Mouse (Mus musculus) spleen, adult 2 months (tissue): ENCODE data around the gene Cacna1g. TPM values are rescaled to one million over a fixed set of nuclear protein-coding genes. Genes with fewer than 3 reads are reported as not detected.

Source experiments
- DNase-seq, 2 experiments: peaks; one replicate each; pipeline versions ENCODE4 v3.0.0 to v3.0.0-alpha.2; 2012 to 2021; ENCODE audit warnings: low spot score in 2 of 2, low read depth in 1 of 2
- H3K27ac ChIP-seq: fragments of 200-500 bp; 2 replicates; pipeline ENCODE4 v1.5.1; 2012; ENCODE audit warnings: low read length, inconsistent platforms; ENCODE audit not compliant: insufficient read depth
- H3K27me3 ChIP-seq: fragments of 200-500 bp; 2 replicates; pipeline ENCODE4 v1.6.1; 2012; ENCODE audit warnings: mild to moderate bottlenecking, moderate library complexity, low read length, inconsistent platforms; ENCODE audit not compliant: control insufficient read depth, insufficient read depth
- H3K36me3 ChIP-seq: fragments of 200-500 bp; 2 replicates; pipeline ENCODE4 v1.6.1; 2012; ENCODE audit warnings: mild to moderate bottlenecking, low read length, inconsistent platforms; ENCODE audit not compliant: control insufficient read depth, insufficient read depth
- H3K4me1 ChIP-seq: fragments of 200-500 bp; 2 replicates; pipeline ENCODE4 v1.6.1; 2011; ENCODE audit warnings: inconsistent platforms; ENCODE audit not compliant: control insufficient read depth, insufficient read depth, insufficient read length
- H3K4me3 ChIP-seq: fragments of 200-500 bp; 2 replicates; pipeline ENCODE4 v1.5.1; 2011; ENCODE audit warnings: mild to moderate bottlenecking, inconsistent platforms; ENCODE audit not compliant: insufficient read depth, insufficient read length; ENCODE audit errors: extremely low read depth
- CTCF ChIP-seq: fragments of 200-500 bp; IDR thresholded peaks from 2 replicates; pipeline ENCODE4 v1.5.1; 2011; ENCODE audit warnings: mild to moderate bottlenecking, inconsistent platforms; ENCODE audit not compliant: insufficient read depth, insufficient read length, insufficient replicate concordance; ENCODE audit errors: extremely low read depth
- POLR2A ChIP-seq: fragments of 200-500 bp; IDR thresholded peaks from 2 replicates; pipeline ENCODE4 v1.6.1; 2011; ENCODE audit warnings: low read depth, low read length, inconsistent platforms
- WGBS: fragments of 180-500 bp; shearing (Covaris S2); methylation state at CpG from one replicate; pipeline ENCODE4 v1.1.7; 2018; 5-methylcytosine and 5-hydroxymethylcytosine counted together
- polyA plus RNA-seq: library from polyadenylated mRNA; depleted of rRNA; stranded (reverse); fragments of >200 nt; gene quantifications from 2 replicates; pipeline ENCODE4 v1.2.3, GENCODE M21; 2012

Cacna1g gene
- polyA plus RNA-seq, 1 experiment = 12.0 TPM

DNA sequence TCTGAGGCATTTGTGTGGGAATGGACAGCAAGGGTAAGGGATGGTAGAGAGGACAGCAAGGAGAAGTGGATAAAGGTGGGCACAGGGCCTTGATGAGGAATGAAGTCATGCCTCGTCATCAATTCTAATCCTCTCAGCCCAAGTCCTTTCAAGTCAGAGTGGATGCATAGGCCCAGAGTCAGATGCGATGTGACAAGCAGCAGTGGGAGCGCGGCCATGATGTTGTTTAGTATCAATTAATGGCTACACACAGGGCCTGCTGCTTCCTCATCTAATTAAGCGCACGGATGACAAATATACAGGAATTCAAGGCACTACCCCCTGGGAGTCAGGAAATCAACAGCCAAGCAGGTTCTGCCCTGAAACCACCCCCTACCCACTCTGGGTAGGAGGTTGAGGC lies 33.6 kb downstream of the Cacna1g start:
- H3K27me3 ChIP-seq = no peaks in the 10 kb centered on the region

DNA sequence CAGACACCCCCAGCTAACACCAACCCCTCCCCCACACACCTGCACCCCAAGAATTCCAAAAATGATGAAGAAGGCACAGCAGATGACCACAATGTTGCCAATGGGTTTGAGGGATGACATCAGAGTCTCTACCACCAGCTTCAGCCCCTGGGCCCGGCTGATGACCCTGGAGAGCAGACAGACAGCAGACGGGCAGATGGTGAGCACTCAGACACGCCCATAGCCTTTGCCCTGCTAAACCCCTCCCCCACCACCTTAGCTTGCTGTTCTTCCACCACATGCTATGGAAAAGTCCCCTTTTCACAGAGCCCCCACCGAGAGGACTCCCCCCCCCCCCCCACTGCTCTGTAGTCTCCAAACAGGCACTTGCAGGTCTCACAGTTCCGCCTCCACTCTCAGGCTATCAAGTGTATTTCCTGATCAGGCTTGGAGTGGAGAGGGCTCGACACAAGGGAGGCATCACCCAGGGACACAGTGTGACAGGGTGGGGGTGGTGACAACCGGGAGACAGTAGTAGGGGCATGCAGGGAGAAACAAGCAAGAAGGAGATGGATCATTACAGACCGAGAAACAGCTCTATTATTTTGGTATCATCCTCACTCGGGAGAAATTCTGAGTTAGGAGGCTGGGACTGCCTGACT lies 44.9 kb downstream of the Cacna1g start:
- TF ChIP-seq CTCF = no peak
- TF ChIP-seq POLR2A = no peak
- DNase-seq = no peak
- 48% methylated on average over 9 of the region's 9 CpGs for WGBS
- no peak overlapping the region for H3K4me3 ChIP-seq
- no peaks in the 10 kb centered on the region for H3K4me1 ChIP-seq
- H3K27me3 ChIP-seq = no peaks in the 10 kb centered on the region
- H3K27ac ChIP-seq = no peak overlapping the region
- no peaks in the 10 kb centered on the region for H3K36me3 ChIP-seq

More for the DNA sequence above, 33.6 kb downstream of the Cacna1g start:
- 93% methylated on average over 6 of the region's 6 CpGs for WGBS
- no peak for DNase-seq
- H3K36me3 ChIP-seq = no peaks in the 10 kb centered on the region
- no peak overlapping the region for H3K27ac ChIP-seq
- H3K4me3 ChIP-seq = no peak overlapping the region
- TF ChIP-seq CTCF = no peak
- no peak for TF ChIP-seq POLR2A
- no peaks in the 10 kb centered on the region for H3K4me1 ChIP-seq

DNA sequence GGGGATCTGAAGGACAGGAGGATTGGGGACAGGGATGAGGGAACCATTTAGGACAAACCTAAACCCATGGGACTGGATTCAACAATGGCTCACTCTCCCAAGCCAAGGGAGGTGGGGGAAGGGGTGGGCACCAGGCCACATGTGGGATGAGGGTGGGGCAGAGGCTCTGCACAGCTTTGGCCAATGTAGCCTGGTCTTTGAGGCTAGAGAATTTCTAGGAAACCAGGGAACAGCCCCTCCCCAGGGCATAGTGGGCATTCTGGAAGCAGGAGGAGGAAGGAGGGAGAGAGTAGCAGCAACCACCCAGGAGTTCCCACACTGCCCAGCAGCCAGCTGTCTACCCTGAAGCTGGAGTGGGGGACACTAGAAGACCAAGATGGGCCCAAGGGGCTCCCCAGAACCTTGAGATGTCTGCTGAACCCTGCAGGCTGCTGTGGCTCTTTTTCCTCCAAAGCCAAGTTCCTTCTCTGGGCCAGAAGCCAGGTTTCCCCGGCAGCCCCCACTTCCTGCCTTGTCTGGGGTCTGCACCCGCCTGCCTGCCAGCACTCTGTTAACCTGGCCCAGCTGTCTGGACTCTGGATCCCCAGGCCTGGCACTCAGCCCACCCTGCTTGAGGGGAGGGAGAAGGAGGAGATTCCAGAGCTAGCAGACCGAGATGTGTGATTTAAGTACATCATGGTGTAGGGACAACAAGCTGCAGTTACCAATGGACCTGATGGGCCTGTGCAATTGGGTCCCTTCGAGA lies 45.7 kb downstream of the Cacna1g start:
- TF ChIP-seq POLR2A (no peak), CTCF (no peak)
- WGBS = 6% methylated on average over 4 of the region's 4 CpGs
- H3K36me3 ChIP-seq = no peaks in the 10 kb centered on the region
- H3K4me1 ChIP-seq = no peaks in the 10 kb centered on the region
- no peaks in the 10 kb centered on the region for H3K27me3 ChIP-seq
- no peak for DNase-seq
- no peak overlapping the region for H3K27ac ChIP-seq
- no peak overlapping the region for H3K4me3 ChIP-seq

DNA sequence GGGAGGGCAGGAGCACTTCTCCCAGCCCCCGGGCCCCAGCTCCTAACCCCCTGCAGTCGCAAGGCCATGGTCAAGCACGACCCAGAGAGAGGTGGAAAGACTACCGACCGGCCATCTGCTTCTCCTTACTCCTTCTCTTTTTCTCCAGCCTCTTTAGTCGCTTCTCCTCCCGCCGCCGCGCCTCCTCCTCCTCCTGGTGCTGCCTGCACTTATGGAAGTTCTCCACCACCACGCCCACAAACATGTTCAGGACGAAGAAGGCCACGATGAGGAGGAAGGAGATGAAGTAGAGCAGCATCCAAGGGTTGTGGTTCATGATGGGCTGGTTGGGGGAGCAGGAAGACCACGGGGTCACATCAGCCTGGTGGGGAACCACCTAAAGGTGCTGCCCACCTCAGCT lies 48.3 kb downstream of the Cacna1g start:
- WGBS = 71% methylated on average over 14 of the region's 14 CpGs

DNA sequence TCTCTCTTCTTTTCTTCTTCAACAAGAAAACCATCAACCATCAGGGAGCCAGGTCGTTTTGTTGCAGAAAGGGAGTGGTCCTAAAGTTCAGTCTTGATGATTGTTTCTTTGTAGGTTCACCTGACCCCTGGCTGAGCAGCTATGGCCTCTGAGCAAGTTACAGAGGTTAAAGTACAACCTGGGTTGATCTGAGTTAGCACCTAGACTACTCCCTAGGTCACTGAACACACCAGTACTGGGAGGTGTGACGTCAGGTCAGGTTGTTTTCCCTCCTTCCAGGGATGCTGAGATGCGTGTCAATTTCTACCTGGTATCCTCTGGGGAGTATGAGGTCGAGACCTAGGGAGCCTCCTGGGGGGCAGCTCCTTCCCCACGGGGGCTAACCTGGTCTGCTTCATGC lies 48.8 kb downstream of the Cacna1g start:
- H3K4me1 ChIP-seq = no peaks in the 10 kb centered on the region
- no peak for DNase-seq
- WGBS = 65% methylated on average over 5 of the region's 5 CpGs
- no peak overlapping the region for H3K27ac ChIP-seq
- H3K36me3 ChIP-seq = no peaks in the 10 kb centered on the region
- TF ChIP-seq POLR2A = no peak
- TF ChIP-seq CTCF = no peak
- no peaks in the 10 kb centered on the region for H3K27me3 ChIP-seq
- H3K4me3 ChIP-seq = no peak overlapping the region

More for the DNA sequence above, 48.3 kb downstream of the Cacna1g start:
- TF ChIP-seq POLR2A (no peak), CTCF (no peak)
- H3K27ac ChIP-seq = no peak overlapping the region
- no peaks in the 10 kb centered on the region for H3K27me3 ChIP-seq
- H3K36me3 ChIP-seq = no peaks in the 10 kb centered on the region
- H3K4me1 ChIP-seq = no peaks in the 10 kb centered on the region
- DNase-seq = no peak
- H3K4me3 ChIP-seq = no peak overlapping the region

DNA sequence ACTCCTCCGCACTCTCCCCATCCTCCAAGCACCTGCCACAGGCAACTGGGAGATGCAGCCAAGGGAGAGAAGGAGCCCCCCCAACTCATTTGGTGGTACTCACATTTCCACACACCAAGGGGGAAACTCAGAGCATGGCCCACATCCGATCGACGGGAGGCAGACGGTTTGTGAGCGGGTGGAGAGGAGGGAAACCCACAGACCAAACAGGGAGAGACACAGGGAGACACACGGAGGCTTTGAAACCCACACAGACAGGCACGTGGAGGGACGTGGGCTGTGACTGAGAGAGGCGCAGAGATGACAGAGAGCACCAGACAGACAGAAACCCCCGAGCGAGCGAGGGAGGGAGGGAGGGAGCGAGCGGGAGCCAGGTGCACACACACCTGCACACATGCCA lies 49.6 kb downstream of the Cacna1g start:
- Histone ChIP-seq H3K36me3 (no peaks in the 10 kb centered on the region), H3K4me3 (no peak overlapping the region), H3K4me1 (no peaks in the 10 kb centered on the region), H3K27ac (no peak overlapping the region), H3K27me3 (no peaks in the 10 kb centered on the region)
- no peak for TF ChIP-seq POLR2A
- no peak for TF ChIP-seq CTCF
- DNase-seq = no peak
- 52% methylated on average over 15 of the region's 15 CpGs for WGBS

DNA sequence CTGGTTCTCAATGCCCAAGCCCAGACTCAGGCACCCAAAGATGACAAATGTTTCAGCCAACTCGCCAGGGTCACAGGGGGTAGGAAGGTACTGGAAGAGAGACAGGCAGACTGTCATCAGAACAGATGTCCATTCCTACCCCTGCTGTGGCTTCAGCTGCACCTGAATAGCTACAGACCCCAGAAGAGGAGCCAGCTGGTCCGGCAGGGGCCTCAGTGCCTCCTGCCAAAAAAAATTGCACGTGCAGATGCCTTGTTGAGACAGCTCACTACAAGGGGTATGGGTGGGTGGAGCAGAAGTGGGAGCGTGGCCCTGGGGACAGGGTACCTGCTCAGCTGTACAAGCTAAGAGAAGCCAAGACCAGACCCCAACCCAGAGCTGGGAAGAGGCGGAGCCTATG lies 50.1 kb downstream of the Cacna1g start:
- Histone ChIP-seq H3K36me3 (no peaks in the 10 kb centered on the region), H3K4me3 (no peak overlapping the region), H3K4me1 (no peaks in the 10 kb centered on the region), H3K27ac (no peak overlapping the region), H3K27me3 (no peaks in the 10 kb centered on the region)
- no peak for DNase-seq
- WGBS = 59% methylated on average over 5 of the region's 5 CpGs
- TF ChIP-seq POLR2A = no peak
- TF ChIP-seq CTCF = no peak
